Mouse (Mus musculus): ENCODE results near the gene Shcbp1l. TPM values are rescaled to one million over a fixed set of nuclear protein-coding genes. Genes with fewer than 3 reads are reported as not detected.

Shcbp1l gene
- 0.43 and 0.44 TPM in 2 replicates for total RNA-seq (2023)

DNA sequence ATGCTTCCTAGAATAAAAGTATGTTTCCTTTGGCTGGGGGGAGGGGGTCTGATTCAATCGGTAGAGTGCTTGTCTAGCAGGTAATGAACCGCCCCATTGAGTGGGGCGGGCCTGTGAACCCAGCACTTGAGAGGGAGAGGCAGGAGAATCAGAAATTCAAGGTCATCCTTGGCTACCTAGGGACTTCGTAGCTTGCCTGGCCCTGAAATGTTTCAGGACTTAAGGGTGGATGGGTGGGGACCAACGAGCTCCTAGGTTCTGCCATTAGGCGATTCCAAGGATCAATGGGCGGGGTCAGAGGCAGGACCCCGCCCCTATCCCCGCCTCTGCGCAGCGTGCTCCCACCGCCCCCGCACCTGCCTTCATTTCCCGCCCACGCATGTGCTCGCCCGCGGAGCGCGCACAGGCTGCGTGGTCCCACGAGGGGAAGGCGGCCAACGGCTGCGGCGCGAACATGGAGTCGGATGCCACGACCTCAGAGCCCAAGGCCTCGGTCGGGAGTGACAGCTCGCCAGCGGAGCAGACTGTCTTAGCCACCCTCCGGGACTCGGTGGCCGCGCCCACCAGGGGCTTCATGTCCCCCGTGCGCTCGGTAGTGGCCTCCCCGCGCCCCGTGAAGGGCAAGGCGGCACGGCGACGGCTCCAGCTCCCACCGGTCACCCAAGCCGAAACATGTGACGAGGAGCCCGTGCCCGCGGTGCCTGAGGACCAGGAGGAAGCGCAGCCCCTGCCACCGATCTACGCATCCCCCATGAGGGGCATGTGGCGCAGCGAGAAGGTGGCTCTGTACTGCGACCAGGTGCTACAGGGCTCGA is at the start of gene Shcbp1l:
Gene Shcbp1l (plus strand): TSS at position 393 of the 815 bp plus-strand sequence.

DNA sequence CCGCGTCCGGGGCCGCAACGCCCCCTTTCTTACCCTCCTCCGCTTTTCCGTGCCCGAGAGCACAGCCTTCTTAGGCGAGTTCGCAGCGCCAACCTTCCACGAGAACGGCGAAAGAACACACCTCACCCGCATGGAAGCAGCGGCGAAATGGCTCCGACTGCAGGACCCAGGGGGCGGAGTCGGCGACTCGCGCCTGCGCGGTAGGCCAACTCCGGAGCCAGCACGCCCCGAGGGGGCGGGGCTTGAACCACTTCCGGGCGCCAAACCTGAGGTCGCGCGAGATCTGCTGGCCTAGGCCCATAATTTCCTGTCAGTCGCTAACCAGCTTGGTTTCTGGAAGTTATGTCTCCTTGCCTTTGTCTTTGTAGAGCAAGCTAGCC is 62.5 kb downstream of the Shcbp1l start, which contains the start of gene Dhx9:
Gene Dhx9 (minus strand): TSS at position 161 of the 380 bp plus-strand sequence.

Other genes starting within 250 kb of the Shcbp1l start
- gene Lamc2, start 238.7 kb upstream of the Shcbp1l start, total RNA-seq (2023): not detected in 2 replicates
- 0.95 and 1.1 TPM in 2 replicates for gene Lamc1, start 92.4 kb upstream of the Shcbp1l start, total RNA-seq (2023)
- gene Dhx9, start 62.5 kb downstream of the Shcbp1l start, total RNA-seq (2023): 93.1 and 114 TPM in 2 replicates
- gene Npl, start 124.9 kb downstream of the Shcbp1l start, total RNA-seq (2023): 1.9 and 2.2 TPM in 2 replicates
- gene Rgs8, start 227.9 kb downstream of the Shcbp1l start, total RNA-seq (2023): not detected in 2 replicates